Mouse (Mus musculus) olfactory bulb, adult 2 months (tissue): ENCODE data around the gene Dusp1.

Source experiments
- CTCF ChIP-seq: fragments of 200-500 bp; IDR thresholded peaks from 2 replicates; pipeline ENCODE4 v1.5.1; 2012; ENCODE audit warnings: low read depth, mild to moderate bottlenecking, low read length, moderate library complexity; ENCODE audit not compliant: insufficient read depth
- POLR2A ChIP-seq: fragments of 200-500 bp; IDR thresholded peaks from 2 replicates; pipeline ENCODE4 v1.6.1; 2012; ENCODE audit warnings: mild to moderate bottlenecking, low read depth, low read length, moderate library complexity; ENCODE audit not compliant: insufficient read depth

- no peak for TF ChIP-seq CTCF
- TF ChIP-seq POLR2A, result no peak
Observed at GRCm38 (mm10) chr17:26506031-26506641, 55.8 kb downstream of the Dusp1 start.
